Mouse (Mus musculus) embryo, embryonic 11 days (tissue): Measurements from ENCODE around the gene Wfdc15b.
A peak's percentile ranks its signal among the peaks of the same experiment; 100 is the strongest.
"Not testable (repeated sequence)": the region's sequence is repeated elsewhere in the genome, so short reads cannot be mapped to it uniquely, and the experiment has no call there.

Experiments used
- DNase-seq: peaks from one replicate; pipeline ENCODE4 v3.0.0-alpha.2; 2015

Gene Wfdc15b

GRCm38 (mm10) chr2:164221522-164221921 is at the start of gene Wfdc15b:
Gene Wfdc15b (minus strand): TSS chr2:164221660.
- DNase-seq: no peak

DNA sequence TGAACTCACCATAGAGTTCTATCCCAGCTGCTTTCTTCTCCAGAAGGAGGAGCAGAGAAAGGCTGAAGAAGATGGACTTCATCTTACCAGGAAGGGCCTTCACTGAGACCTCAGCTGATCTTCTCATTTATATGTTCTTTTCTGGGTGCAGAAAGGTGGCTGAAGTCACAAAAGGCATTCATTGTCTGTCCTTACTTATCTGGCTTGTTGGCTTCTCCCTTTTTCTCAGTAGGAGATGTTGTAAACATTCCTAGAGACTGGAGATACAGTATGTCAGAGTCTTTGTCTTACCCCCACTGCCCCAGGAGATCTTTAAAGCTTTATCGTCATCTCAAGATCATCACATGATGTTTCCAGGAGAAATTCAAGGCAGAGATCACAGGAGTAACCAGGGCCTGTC is 35.1 kb upstream of the Wfdc15b start, which contains the start of gene Svs3b:
Gene Svs3b, minus strand, starts transcription at position 101 of the 400 bp plus-strand sequence.
- DNase-seq: not testable (repeated sequence)

GRCm38 (mm10) chr2:164238366-164238765 is 16.9 kb upstream of the Wfdc15b start, which contains the start of gene Svs2:
Gene Svs2 (minus strand): TSS chr2:164238466.
- DNase-seq: no peak

DNA sequence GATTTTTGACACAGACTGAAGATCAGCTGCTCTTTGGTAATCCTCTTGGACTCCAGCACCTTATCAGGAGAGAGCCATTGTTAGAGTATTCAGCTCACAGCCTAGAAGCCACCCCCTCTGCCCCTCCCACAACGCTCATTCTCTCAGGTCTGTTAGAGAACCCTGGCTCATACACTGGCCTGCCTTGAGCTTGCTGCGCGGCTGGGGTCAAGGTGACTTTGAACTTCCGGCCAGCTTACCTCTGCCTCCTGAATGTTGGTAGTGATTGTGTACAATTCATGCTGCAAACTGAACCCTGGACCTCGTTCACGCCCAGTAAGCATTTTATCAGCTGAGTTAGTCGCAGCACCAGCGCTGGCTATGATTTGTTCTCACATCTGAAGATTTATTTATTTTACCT is 11.2 kb upstream of the Wfdc15b start:
- DNase-seq: no peak

DNA sequence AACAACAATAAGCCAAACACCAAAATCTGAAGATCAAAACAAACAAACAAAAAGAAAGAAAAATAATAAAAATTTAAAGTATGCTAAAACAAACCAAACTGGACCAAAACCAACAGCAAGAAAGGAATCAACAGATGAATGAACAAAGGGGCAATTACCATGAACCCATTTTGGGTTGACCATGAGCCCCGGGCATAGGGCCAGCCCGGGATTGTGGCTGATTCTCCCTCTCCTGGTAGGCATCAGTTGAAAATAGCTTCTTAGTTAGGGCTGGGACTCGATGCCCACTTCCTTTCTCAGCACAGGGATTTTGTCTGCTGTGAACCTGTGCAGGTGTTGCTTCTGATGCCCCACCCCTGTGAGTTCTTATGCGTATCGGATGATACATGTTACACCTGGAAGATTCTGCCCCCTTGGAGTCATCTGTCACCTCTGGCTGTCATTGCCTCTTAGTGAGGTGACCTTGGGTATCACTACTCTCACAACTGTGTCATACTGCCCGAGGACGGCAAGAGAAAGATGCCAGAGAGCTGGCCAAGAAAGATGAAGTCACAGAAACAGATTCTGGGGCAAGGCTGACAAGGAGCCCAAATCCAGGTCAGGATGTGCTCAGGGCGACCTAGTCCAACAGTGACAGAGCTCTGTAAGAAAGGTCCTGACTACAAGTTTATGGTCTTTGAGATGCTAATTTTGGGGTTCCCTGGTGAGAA is 7.1 kb upstream of the Wfdc15b start:
- no peak for DNase-seq

DNA sequence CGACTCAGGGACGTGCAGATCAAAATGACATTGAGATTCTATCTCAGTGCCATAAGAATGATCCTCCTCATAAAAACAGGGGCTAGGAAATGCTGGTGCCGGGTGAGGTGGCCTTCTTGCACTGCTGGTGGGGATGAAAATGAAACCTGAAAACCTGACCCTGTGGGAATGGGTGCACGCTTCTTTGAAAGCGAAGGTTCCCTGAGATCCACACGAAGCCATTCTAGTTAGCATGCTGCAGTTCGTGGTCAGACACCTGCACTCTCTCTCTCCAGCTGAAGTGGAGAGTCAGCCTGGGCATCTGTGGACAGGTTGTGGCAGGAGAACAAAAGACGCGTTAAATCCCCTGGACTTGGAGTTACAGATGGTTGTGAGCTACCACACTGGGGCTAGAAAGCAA is 2.2 kb downstream of the Wfdc15b start:
- no peak for DNase-seq

GRCm38 (mm10) chr2:164212711-164213110 is 8.7 kb downstream of the Wfdc15b start:
- no peak for DNase-seq

- DNase-seq: no peak
These were observed 10.6 kb downstream of the Wfdc15b start for GRCm38 (mm10) chr2:164210892-164211291.

GRCm38 (mm10) chr2:164206676-164207075 is 14.8 kb downstream of the Wfdc15b start:
- no peak for DNase-seq

DNA sequence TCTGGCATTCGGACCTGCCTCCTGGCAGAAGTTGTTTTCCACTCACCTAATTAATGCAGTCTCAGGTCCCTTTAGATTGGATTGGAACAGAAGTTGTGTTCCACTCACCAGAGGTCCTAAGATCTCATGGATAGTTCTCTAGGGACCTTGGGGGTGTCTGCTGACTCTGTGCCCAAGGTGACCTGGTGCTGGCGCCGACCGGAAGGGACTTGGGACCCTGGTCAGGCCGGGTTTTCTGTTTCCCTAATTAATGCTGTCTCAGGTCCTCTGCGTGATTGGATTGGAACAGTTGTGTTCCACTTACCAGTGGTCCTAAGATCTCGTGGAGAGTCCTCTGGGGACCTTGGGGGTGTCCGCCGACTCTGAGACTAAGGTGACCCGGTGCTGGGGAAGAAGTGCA is 15.4 kb downstream of the Wfdc15b start:
- not testable (repeated sequence) for DNase-seq

DNA sequence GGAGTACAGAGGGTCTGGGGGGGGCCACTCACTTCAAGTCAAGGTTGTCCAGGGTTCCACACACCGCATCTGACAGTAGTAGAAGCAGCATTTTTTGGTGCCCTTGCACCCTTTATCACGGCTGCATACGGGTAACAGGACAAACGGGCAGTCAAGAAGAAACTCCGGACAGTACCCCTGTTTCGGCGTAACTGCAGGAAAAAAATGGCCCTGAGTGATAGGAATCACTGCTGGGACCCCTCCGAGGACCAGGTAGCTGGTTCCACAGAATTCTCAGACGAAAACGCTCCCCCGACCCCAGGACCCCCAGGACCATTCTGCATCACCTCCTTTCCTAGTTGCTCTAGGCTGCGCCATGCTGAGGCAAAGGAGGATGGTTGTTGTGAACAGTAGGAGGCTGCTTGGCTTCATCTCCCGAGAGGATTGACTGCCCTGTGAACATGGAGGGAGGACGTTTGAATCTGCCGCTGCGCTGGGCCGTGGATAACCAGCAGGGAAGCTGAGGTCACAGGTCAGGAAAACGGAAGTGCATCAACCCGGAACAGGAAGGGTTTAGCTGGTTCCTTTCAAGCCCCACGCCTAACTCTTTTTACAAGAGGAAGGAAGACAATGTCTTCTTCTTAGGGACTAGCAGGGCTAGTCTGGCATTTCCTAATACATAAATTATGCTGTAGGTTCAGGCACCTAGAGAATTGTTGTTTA is 21.7 kb downstream of the Wfdc15b start, which contains the start of gene Wfdc15a:
Gene Wfdc15a, minus strand, starts transcription at position 505 of the 702 bp plus-strand sequence.
- DNase-seq: peak; percentile 4

- no peak for DNase-seq
These were observed 24.8 kb downstream of the Wfdc15b start for GRCm38 (mm10) chr2:164196700-164196990.

DNA sequence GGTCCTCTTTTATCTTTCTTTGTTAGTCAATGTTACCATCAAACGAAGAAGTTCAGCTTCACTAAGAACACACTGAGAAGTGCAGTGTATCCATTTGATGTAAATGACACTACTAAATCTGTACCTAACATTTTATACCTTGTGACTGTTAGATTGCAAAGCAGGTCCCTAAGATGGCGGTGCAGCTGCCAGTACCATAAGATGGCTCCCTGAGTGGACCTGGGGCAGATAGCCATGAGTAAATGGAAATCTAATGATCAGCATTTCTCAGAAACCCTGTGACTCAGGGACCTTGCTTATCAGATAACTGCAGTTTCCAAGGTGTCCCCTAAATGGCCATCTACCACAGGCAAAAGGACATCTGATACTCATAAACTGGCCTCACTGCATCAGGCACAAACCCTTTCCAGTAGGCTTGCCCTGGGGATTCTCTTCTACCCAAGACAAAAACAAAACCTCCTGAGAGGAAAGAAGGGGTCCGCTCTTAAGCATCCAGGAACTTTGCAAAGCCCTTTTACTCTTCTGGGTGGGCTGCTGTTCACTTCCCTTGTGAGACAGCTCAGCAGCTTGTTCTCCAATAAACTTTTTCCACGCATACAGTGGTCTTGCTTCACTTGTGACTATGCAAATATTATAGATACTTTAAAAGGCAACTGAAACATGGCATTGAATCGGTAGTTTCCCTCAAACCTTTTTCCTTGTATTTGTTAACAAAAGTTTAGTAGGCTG is 25.3 kb downstream of the Wfdc15b start:
- no peak for DNase-seq

DNA sequence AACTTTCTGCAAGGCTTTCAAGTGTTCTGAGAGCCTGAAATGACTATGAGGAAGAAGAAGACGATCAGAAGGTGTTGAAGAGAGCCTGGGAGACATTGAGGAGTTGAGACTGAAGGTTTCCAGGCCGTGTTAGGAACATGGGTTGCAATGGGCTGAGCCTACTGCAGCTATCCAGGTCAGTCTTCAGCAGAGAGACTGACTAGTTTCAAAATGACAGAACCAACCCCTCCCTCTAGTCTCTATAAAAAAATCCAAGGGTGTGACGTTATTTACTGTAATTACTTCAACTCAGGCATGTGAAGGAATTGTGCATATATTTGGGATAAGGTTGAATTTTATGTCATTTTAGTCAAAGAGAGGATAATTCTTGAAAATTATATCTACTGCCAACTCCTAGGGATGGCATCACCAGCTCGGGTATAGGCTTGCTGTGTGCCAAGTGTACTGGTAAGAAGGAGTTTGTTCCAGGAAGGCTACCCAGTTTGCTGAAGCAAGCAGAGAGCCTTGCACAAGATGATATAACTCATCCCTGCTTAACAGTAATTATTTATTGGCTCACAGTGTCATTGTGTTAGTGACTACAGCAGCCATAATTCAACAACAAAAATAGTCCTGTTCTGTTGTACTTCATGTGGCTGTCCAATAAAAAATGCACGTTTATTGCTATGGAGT is 26.4 kb downstream of the Wfdc15b start:
- no peak for DNase-seq

- no peak for DNase-seq
These were observed 29.2 kb downstream of the Wfdc15b start for GRCm38 (mm10) chr2:164192279-164192678.

DNA sequence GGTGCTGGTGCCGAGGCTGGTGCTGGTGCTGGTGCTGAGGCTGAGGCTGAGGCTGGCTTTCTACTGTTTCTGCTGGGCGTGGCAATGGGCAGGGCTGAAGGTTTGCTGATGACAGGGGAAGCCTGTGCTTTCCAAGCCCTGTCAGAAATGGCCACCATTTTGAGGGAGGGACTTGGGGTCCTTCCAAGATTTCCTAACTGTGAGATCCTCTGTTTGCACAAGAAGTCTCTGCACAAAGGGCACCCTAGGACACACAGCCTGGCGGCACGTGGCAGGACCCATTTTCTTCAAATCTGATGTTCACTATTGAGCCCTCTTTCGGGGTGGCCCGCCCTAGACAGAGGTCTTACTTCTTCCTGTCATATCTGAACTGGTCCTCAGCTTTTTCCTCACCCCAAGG is 30.9 kb downstream of the Wfdc15b start, which contains the start of gene Wfdc12:
Gene Wfdc12, minus strand, starts transcription at position 33 of the 400 bp plus-strand sequence.
- no peak for DNase-seq

GRCm38 (mm10) chr2:164188722-164189121 is 32.7 kb downstream of the Wfdc15b start:
- DNase-seq: peak; percentile 34

- DNase-seq: no peak
These were observed 37.2 kb downstream of the Wfdc15b start for GRCm38 (mm10) chr2:164184145-164184719.

DNA sequence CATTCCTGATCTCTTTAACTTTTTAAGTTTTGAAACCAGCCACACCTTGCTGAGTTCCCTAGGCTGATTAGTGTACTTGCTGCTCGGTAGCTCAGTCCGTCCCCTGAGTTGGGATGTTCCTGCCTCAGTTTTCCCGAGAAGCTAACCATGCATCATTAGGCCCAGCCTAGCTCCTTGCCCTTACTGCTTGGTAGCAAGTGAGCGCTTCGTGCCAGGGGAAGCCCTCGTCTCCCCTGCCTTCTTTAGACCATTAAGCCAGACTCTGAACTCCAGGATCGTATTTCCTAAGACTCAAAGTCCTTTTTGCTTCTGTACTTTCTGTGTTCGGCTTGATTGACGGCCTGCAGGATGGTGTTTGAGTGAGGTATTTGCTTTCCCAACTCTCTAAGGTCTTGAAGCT is 38.1 kb downstream of the Wfdc15b start:
- no peak for DNase-seq

GRCm38 (mm10) chr2:164182692-164183255 is 38.7 kb downstream of the Wfdc15b start, which contains the start of gene Wfdc5:
Gene Wfdc5 (minus strand): TSS chr2:164182742.
- no peak for DNase-seq

GRCm38 (mm10) chr2:164180770-164181169 is 40.7 kb downstream of the Wfdc15b start:
- no peak for DNase-seq

- DNase-seq: peak; percentile 34
These were observed 41.3 kb downstream of the Wfdc15b start for GRCm38 (mm10) chr2:164180124-164180523.
